Comparison of ENCODE assay signal across 1 mouse cellular context in genomic region chr13:24337874-24338273, GRCm38 (mm10).
A peak's percentile ranks its signal among the peaks of the same experiment; 100 is the strongest.
TF ChIP-seq lines count a peak whose summit lies in the region.

No protein-coding gene starts in this region.

TF ChIP-seq in CH12.LX, 34 proteins besides CTCF, POLR2A, EP300 and RAD21 (continued from another document):
- TF ChIP-seq ETS1 (conservative IDR thresholded peaks at IDR 0.05; ENCODE audit: low read depth, low read length), result 0 out of 2 replicates have a peak, but pooled peaks have one; percentile 24
- peak; percentile 36; the same call in 1 of the 2 replicates for TF ChIP-seq SIN3A (IDR thresholded peaks at IDR 0.05; ENCODE audit: low read length)
- no peak for TF ChIP-seq MAFK (IDR thresholded peaks at IDR 0.05; ENCODE audit: insufficient replicate concordance, low read length)
- TF ChIP-seq MXI1 (IDR thresholded peaks at IDR 0.05; ENCODE audit: low read depth, low read length), result peak; percentile 42; the same call in 1 of the 2 replicates
- no peak for TF ChIP-seq PAX5 (IDR thresholded peaks at IDR 0.05; ENCODE audit: low read length)
- peak; percentile 28; the same call in 1 of the 2 replicates for TF ChIP-seq MAX (IDR thresholded peaks at IDR 0.05; ENCODE audit: low read length)
- TF ChIP-seq MYC (IDR thresholded peaks at IDR 0.05; ENCODE audit: low read depth, low read length), result no peak
- TF ChIP-seq GABPA (IDR thresholded peaks at IDR 0.05; ENCODE audit: insufficient replicate concordance, low read depth, low read length), result no peak
- no peak for TF ChIP-seq MEF2A (IDR thresholded peaks at IDR 0.05; ENCODE audit: borderline replicate concordance, low read depth, low read length)
- TF ChIP-seq CHD1 (IDR thresholded peaks at IDR 0.05; ENCODE audit: low read depth, low read length), result no peak; the same call in 1 of the 2 replicates
- 0 out of 2 replicates have a peak, but pooled peaks have one; percentile 30 for TF ChIP-seq MAZ (IDR thresholded peaks at IDR 0.05; ENCODE audit: low read depth, low read length)
- no peak for TF ChIP-seq POLR2AphosphoS2 (IDR thresholded peaks at IDR 0.05; ENCODE audit: low read depth, low read length)
- TF ChIP-seq SMC3 (IDR thresholded peaks at IDR 0.05; ENCODE audit: low read depth, low read length), result peak; percentile 88
- 0 out of 2 replicates have a peak, but pooled peaks have one; percentile 19 for TF ChIP-seq USF2 (conservative IDR thresholded peaks at IDR 0.05; ENCODE audit: low read depth, low read length)
- peak; percentile 39 for TF ChIP-seq ZC3H11A (IDR thresholded peaks at IDR 0.05; ENCODE audit: low read depth, low read length)
- TF ChIP-seq TCF12 (IDR thresholded peaks at IDR 0.05; ENCODE audit: low read depth, low read length), result 0 out of 2 replicates have a peak, but pooled peaks have one; percentile 4
- no peak for TF ChIP-seq ZMIZ1 (IDR thresholded peaks at IDR 0.05; ENCODE audit: low read depth, low read length)
- no peak for TF ChIP-seq E2F4 (IDR thresholded peaks at IDR 0.05; ENCODE audit: insufficient replicate concordance, low read depth, low read length)
